Mouse (Mus musculus): ENCODE measurements around the gene Dync1i1.

DNA sequence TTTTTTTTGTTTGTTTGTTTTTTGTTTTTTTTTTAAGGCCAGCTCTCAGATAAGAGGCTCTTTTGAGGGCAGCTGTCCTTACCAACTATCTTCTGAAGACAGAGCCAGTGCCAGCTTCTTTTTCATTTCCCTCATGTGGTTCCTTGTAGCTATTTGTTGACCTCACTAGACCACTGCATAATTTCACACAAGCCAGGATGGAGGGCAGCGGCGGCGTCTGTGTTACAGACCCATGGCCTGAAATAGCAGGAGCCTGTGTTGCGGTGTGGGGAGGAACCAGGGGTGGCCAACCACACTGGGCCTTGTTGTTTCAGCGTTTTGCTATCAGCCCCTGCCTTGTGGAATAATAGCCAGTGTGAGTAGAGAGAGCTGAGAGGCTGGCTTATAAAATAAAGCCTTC, 145.6 kb downstream of the Dync1i1 start:
- no peak for TF ChIP-seq POLR2A (IDR thresholded peaks at IDR 0.05; ENCODE audit: insufficient read length, low read depth)
- no peak for TF ChIP-seq CEBPB (IDR thresholded peaks at IDR 0.05; ENCODE audit: insufficient read depth, poor library complexity, severe bottlenecking)
- TF ChIP-seq USF1 (IDR thresholded peaks at IDR 0.05; ENCODE audit: low read depth): no peak
- no peak for TF ChIP-seq TCF3 (IDR thresholded peaks at IDR 0.05; ENCODE audit: insufficient read length, low read depth)
- TF ChIP-seq E2F4 (IDR thresholded peaks at IDR 0.05; ENCODE audit: insufficient read depth): no peak
- no peak for TF ChIP-seq REST (IDR thresholded peaks at IDR 0.05; ENCODE audit: insufficient read depth, insufficient read length)
- TF ChIP-seq TCF12 (IDR thresholded peaks at IDR 0.05; ENCODE audit: insufficient read depth, poor library complexity, severe bottlenecking): no peak
